Mouse (Mus musculus): ENCODE measurements around the gene Rinl. TPM values are rescaled to one million over a fixed set of nuclear protein-coding genes. Genes with fewer than 3 reads are reported as not detected.

The Rinl gene
- total RNA-seq, 2 experiments from 2014 or later: 0.51 to 0.78 TPM

DNA sequence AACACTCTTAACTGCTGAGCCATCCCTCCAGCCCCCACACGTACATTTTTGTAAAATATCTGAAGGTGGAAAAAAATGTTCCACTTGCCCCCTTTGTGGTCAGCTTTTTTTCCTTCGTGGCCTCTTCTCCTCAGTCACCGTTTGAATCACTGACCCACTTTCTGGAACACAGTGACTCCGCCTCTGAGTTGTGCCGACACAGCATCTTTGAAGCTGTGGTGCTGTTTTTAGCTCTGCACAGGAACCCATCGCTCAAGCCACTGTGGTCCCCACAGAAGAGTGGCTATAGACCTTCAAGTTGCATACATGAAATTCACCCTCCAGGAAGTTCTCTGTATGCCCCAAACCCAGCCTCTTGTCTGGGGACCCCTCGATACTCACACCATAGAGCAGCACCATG lies 7.9 kb upstream of the Rinl start:
- no peak for DNase-seq

DNA sequence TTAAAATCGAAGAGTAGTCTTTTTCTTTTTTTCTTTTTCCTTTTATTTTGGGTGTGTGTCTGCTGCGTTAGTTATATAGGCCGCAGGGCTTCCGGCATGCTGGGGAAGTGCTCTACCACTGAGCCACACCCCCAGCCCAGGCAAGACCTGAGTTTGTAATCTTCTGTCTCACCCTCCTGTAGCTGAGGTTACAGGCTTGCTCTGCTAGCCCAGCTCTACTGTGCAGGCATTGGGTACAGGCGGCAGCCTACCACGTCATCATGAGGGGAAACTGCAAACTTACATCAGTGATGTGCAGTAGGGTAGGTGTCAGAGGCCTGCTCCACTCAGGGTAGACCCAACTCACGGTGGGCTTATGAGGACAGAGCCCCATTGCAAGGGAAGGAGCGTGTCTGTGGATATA lies 7.5 kb upstream of the Rinl start:
- DNase-seq: no peak

DNA sequence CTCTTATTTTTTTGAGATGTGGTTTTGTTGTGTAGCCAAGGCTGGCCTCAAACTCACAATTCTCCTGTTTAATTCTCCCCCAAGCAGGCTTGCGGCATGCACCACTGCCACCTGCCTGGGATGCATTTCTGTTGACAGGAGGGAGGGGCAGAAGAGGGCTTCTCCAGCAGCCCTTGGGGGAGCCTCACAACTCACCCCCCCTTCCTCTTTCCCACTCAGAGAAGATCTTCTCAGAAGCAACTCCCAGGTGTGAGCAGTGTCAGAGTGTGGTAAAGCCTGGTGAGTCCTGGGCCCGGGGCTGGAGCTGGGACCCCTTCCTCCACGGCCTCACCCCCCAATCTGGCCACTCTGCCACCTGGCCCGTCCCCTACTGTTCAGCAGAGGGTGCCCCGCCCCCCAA lies 3.6 kb upstream of the Rinl start:
- DNase-seq: no peak

DNA sequence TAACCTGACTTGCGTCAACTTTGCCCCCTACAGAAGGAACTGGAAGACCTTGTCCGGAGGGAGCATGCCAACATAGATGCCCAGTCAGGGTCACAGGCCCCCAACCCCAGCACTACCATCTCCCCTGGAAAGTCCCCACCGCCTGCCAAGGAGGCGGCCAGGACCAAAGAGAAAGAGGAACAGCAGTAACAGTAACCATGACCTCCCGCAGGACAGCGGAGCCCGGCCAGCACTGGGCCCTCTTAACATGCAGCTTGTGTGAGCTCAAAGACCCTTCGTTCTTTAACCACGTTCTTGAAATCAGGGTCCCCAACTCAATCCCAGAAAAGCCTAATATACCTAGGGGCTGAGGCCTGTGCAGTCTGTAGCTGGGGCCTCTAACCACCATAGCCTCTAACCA lies 885 bp upstream of the Rinl start:
- DNase-seq: no peak

DNA sequence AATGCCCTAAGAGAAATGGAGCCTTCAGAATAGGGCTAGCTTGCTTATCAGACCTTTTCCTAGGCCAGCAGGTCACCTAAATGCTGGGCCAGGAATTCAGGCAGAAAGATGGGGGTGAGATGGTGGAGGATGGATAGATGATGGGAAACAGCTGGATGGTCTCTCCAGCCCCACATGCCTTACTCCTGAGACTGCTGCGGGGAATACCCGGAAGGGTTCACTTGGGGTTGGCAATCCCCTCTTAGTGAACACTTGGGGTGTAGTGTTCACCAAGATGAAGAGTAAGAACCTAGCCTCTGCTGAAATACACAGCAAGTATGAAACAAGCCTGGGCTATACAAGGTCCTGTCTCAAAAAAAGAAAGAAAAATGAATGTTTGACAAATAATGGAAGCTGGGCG lies 466 bp downstream of the Rinl start:
- DNase-seq: no peak

DNA sequence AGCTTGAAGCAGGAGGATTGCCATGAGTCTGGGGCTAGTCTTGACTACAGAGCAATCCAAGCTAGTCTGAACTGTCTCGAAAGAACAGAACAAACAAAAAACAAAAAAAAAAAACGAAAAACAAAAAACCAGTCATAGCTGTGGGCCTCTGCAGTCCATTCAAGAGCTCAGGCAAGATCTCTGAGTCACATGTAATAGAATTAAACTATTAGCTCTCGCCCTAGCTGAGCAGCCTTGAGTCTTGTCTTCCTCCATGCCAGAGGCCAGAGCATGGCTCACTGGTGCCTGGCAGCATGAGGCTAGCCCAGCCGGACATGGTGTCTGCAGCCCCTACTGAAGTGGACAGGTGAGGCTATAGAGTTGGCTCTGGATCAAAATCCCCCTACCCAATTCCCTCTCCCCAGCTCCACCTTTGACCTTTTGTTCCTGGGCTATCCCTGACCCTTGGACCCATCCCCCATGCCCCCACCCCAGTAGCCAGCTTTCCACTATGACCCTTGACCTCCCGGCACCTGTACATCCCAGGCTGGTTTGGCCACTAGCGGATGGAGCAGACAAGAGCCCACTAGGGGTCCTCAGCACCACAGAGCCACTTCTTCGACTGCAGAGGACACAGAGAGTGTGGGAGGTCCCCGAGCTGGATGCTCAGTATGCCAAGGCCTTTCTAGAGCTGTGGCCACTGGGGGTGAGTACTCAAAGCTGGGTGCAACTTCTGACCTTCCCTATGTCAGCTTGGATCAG lies 1.5 kb downstream of the Rinl start:
- no peak for DNase-seq

DNA sequence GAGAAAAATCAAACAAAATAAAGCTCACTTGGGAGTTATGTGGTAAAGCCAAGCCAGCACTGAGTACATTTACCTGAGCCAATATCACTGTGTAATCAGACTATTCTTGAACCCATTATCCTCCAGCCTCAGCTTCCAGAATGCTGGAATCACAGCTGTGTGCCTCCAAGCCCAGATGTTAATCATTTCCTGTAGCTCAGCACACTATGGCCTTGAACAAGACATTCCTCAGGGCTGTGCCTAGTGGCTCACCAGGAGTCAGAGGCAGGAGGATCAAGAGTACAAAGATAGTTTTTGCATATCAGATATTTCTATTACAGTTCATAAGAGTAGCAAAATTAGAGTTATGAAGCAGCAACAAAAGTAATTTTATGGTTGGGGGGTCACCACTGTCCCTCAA lies 2.9 kb downstream of the Rinl start:
- DNase-seq: no peak

DNA sequence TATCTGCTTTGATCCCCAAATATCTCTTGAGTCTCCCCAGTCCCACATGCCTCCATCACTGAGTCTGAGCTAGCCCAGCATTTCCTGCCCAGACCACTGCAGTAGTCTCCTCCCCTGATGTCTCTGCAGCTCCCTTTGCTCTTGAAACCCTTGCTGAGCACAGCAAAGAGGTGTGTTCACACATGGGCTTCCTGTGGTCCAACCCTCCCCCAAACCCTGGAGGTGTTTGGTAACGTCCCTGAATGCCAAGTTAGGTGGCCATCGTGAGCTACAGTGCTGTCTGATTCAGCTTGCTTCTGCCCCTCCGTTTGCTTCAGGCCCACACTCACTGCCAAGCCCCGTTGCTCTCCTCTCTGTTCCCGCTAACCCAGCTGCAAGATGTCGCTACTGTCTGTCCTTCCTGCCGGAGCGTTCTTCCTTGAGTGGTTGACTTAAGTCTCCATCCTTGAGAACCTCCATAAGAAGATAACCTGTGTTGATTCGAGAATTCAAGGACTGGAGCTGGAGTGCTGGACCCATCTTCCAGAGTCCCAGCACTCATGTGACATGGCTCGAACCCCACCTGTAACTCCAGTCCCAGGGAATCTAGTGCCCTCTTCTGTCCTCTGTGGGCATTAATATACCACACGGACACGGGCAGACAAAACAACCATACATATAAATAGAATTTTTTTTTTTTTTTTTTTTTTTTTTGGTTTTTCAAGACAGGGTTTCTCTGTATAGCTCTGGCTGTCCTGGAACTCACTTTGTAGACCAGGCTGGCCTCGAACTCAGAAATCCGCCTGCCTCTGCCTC lies 3.8 kb downstream of the Rinl start:
- no peak for DNase-seq

DNA sequence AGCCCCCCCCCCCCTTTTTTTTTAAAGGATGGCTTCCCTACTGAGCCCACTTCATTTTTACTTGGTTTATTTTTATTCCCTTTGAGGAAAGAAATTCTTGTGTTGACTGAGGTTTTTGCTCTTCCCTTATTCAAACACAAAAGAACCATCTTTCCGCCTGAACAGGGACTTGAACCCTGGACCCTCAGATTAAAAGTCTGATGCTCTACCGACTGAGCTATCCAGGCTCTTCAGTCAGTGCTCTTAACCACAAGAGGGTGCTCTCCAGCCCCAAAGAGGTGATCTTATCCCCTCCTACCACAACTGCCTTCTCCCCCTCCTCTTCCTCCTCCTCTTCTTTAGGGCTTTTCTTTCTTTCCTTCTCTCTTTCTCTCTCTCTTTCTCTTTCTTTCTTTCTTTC lies 5.1 kb downstream of the Rinl start:
- no peak for DNase-seq

DNA sequence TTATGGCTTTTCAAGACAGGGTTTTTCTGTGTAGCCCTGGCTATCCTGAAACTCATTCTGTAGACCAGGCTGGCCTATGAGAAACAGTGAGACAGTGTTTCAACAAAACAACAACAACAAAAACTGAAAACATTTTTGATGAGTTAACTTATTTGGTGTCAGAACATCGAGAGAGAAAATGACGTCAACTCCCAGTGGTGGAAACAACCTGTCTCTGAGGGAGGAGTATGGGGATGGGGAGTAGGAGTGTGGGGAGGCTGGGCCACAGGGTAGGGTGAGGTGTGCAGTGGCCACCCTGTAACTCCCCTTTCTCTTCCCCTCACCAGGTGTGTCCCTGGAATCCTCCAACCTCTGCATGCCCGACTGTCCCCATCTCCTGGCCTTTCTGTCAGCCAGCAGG lies 5.7 kb downstream of the Rinl start:
- DNase-seq: no peak

DNA sequence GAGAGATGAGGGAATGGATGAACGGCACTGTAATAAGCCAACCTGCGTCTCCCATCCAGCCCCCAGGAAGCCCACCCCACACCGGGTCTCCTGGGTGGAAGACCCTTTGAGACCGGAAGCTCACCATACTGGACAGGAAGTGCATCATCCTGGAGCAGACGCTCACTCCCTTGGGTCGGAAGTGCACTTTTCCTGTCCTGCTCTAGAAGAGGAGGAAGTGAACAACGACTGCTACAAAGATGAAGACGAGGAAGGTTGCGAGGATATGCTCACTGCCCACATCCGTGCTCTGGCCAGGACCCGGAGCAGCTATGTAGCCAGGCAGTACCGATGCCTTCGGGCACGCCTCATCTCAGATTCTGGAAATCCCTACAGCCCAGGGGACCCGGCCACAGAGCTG lies 7.1 kb downstream of the Rinl start:
- DNase-seq: no peak

DNA sequence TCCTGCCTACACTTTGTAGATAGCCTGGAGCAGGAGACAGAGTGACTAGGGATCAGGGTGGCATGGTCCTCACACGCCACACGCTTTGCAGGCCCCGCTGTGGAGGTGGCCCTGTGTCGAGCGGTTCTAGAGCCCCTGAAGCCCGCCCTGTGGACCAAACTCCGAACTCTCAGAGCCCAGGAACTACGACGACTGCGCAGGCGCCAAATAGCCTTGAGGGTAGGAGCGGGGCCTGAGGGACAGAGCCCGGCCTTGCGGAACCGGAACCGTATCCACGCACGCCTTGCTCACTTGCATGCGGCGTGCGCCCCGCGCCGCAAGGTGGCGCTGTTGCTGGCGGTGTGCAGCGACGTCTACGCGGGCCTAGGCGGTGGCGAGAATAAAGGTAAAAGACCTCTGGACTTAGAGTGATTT lies 7.8 kb downstream of the Rinl start:
- DNase-seq: peak; percentile 79

DNA sequence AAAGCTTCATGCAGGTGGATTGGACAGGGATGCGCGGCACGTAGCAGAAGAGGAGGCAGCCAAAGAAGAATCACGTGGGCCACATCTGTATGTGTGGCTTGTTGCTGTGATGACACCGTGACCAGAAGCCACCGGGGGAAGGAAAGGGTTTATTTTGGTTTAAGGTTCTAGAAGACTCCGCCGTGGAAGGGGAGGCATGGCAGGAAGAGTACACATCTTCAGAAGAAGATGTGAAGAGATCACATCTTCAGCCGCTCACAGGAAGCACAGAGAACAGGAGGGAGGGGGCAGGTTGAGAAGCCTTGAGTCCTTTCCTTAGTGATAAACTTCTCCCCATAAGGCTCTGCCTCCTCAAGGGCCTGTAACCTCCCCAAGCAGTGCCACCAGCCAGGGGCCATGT lies 11.2 kb downstream of the Rinl start:
- no peak for DNase-seq

DNA sequence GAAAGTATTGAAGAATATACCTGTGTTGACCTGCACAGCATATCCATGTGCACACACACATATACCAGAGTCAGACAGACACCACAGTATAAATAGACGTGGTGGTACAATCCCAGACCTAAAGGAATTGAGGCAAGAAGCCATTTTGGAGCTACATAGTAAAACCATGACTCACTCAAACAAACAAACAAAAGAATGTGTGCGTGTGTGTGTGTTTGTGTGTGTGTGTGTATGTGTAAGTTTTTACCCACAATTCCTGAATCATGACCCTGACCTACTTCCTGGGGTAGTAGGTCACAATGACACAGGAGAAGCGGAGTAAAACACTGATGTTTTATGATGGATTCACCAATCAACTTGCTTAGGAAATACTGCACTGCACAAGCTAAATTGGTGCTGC lies 12.7 kb downstream of the Rinl start:
- no peak for DNase-seq

DNA sequence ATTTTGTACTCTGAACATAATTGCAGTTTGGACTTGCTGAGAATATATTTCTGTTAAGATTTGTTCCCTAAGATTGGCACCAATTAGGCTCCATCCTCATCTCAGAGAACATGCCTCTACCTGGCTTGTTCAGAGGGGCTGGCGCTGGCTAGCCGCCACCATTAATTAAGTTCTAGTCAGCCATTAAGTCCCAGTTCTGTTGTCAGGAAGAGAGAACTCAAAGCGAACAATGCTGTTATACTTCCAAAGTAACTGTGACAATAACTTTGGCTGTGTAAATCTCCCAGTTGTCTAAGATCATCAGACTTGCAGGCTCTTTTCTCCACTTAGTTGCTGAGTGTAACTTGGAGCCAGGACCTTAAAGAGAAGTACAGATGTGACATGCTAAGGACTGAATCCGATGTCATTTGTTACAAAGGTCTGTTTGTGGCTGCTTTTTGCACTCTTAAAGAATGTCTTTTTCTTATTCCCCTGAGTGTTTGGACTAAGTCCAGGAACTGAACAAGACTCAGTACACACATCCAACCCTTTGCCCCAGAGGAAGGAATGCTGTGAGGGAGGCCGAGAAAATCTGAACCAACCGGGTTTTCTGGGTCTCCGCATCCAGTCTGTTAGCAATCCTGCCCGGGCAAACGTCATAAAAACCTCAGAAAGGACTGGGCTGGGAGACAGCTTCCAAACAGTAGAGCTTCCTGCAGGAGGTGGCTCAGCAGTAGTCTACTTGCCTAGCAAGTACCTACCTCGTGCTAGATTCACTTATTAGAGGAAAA lies 13.3 kb downstream of the Rinl start:
- DNase-seq: peak; percentile 46

DNA sequence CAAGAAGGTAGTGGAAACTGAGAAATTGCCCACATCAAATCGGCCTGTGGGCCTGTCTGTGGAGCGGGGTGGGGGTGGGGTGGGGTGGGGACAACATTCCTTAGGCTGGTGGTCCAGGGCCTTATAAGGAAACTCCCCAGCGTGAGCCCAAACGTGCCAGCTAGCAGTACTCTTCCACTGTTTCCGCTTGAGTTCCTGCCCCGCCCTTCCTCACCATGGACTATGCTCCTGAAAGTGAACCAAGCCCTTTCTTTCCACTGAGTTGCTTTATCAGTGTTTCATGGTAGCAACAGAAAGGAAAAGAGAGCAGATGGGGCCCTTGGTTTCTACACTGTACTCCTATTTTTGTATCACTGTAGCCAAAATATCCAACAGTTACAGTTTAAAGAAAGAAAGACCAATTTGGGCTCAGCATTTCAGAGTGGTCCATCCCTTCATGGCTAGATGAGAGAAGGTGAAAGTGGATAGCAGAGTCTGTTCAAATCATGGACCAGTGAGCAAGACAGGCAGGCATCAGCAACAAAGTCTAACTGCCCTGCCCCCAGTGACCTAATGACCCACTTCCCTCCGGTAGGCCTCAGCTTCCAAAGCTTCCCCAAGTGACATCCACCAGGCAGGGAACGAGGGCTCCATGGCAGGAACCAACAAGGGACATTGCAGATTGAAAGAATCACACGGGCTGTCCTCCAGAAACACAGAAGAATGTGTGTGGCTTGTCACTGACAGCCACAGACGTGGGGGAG lies 14.2 kb downstream of the Rinl start:
- DNase-seq: no peak

DNA sequence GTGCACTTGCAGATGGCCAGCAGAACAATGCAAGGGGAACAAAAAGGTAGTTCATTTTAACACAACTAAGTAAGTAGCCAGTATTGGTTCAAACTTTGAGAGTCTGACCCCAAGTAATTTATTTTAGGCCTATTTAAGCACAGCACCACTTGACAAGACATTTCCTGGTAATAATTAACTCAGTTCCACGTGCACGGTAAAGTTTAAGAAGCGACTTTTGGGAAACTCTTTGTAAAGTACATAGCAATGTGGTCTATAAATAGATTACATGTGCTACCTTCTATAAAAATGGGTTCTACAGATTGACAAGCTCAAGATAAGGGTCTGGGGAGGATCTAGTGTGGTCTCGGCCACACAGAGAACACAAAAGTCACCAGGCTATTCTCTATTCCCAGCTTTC lies 15.0 kb downstream of the Rinl start:
- no peak for DNase-seq

DNA sequence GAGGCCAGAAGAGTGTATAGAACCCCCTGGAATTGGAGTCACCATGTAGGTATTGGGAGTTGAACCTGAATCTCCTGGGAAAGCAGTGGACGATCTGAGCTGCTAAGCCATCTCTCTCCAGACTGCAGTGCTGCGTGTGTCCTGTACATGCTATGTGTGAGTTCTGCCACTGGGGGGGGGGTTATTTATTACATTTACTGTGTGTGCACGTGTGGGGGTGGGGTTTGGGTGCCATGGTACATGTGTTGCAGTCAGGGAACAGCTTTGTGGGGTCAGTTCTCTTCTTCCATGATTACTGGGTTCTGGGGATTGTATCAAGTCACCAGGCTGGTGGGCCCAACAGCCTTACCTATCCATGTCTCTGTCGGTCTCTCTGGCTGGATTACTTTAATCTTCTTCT lies 18.1 kb downstream of the Rinl start:
- no peak for DNase-seq

DNA sequence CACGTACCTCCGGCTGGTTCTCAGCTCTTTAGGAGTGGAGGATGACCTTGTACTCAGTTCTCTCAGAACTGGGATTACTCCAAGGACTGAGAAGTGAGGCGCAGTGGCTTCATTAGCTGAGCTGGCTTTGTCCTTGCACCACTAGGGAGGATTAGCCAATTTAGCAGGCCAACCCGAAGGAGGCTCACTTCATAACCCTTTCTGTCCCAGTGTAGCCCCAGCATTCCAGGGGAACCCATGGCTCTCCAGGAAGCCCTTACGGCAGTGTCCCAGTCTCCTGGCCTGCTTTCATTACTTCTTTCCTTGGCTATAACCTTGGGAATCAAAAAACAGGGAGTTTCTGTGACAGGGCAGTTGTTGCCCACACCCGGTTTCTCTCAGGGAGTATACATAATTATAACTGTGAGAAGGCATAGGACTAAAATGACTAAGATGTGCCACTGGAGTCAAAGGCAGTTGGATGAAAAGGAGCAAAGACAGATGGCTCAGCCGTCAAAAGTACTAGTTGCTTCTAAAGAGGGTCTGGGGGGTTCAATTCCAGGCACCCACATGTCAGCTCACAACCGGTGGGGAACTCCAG lies 19.0 kb downstream of the Rinl start:
- DNase-seq: peak; percentile 53

DNA sequence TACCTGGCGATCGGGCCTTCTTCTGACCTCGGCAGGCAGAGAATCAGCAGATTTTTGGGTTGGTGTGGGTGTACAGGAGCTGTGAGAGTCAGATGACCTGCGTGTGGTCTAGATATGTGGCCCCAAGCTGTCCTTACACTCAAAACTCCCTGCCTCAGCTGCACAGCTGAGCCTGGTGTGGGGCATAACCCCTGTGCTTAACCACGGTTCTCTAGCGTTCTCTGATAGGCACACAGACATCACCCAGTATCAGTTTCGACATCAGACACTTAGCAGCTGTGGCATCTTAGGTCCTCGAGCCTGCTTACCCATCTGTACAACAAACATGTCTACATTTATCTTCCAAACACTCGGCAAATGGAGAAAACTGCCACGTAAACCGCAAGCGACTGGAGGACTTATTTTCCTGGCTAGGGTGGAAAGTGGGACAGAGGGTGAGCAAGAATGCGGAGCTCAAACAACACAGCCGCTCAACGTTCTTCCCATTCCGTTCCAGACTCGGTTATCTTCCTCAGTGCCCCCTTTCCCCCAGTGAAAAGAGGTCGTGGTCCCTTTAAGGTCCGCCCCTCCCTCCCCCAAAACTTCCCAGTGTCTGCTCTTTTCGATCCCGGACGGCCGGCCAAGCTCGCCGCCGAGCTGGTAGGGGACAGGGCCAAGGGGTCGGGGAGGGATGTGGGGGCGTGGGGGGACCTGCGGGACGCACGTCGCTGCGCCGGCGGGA lies 19.6 kb downstream of the Rinl start, which contains the start of gene Hnrnpl:
TSS of gene Hnrnpl (plus strand) at position 321 of the 721 bp plus-strand sequence.
- no peak for DNase-seq

DNA sequence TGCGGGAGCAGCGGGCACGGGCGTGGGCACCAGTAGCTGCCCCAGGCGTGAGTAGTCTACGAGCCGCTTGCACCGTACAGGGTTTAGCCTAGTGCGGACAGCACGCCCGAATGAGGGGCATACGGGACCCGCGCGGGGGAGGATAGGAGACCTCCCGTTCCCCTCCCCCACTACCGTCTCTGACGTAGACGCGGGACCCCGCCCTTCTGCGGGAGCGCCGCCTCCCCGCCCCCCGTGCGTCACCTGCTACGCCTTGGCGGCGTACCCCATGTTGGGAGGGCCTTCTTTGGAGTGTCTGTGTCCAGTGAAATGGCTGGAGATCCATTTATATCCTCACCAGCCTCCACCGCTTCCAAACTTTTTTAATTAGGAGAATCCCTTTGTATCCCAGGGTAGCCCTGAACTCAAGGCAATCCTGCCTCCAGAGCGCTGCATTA lies 20.2 kb downstream of the Rinl start:
- peak; percentile 95 for DNase-seq
